Mouse (Mus musculus) neutrophil, adult 65 days (primary cell): Measurements from ENCODE around the gene Rhobtb1. TPM values are rescaled to one million over a fixed set of nuclear protein-coding genes. Genes with fewer than 3 reads are reported as not detected.

Experiments
- total RNA-seq: library from RNA; stranded (reverse); gene quantifications from 2 replicates; pipeline ENCODE4 v1.2.4, GENCODE M21; 2023

Rhobtb1 gene
- total RNA-seq, result 0.57 and 1.2 TPM in 2 replicates

DNA sequence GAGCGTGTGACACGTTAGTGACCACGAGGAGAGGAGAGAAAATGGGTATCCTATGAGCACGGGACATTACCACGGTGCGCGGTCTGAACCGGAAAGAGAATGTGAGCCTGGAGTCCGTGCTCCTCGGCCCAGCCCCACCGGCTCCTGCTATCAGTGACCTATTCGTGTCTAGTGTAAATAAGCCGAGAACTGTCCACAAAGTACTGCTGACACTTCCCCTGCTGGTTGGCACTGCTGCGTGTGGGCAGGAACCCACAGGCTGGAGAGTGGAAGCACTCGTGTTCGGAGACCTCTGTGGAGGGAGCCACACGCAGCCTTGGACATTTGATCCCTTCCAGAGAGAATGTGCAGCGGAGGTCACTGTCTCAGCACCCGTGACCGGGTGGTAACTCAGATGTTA, at the start of gene Rhobtb1:
Gene Rhobtb1 (plus strand): TSS at position 390 of the 400 bp plus-strand sequence.

DNA sequence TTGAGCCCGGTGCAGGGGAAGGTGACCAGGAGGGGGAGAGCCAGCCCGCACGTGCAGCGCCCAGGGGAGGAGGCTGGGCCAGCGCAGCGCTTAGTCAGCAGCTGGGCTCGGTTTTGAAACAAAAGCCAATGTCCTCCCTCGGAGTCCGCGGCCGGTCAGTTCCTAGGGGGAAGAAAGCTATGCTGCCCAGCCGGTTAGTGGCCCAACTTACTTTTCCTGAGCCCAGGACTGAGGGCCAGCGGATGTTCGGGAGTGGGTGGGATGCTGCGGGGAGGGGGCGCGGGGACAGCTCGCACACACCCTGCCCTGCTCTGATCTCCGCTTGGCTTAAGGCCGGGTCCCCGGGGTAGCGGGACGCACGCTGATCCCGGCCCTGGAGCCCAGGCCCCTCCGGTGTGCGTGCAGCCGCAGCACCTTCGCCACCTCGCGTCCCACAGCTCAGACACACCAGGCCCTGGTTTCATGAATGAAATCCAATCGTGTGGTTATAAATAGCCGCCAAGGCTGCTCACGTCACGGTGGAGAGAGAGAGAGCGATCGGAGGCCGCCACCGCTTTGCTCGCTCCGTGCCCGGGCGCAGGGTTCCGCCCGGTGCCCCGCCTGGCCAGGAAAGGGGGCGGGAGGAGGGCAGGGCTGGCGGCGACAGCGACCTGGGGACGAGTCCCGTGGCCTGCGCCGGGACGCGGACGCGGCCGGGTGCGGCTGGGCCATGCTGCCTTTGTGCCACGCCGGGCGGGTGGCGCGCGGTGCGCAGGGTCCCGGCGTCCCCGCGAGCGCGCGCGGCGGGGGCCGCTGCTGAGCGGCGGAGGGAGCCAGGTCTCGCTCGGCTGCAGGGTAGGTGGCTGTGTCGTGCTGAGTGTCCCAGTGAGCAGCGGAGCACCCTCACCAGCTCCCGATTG, 61.6 kb downstream of the Rhobtb1 start, which contains the start of gene A930033H14Rik:
Gene A930033H14Rik (minus strand): TSS at position 557 of the 899 bp plus-strand sequence.

Other genes with a start within 250 kb of the Rhobtb1 start
- 0.19 TPM in 1 of 2 replicates, not detected in the other for gene A930033H14Rik, start 61.7 kb downstream of the Rhobtb1 start, total RNA-seq
- gene Cdk1, start 201.5 kb downstream of the Rhobtb1 start, total RNA-seq, result 71.7 and 82.6 TPM in 2 replicates
- 0.34 and 1.6 TPM in 2 replicates for gene Ank3, start 247.3 kb downstream of the Rhobtb1 start, total RNA-seq